Mouse (Mus musculus) kidney, postnatal 0 days (tissue): ENCODE measurements around the gene Mgarp. TPM values are rescaled to one million over a fixed set of nuclear protein-coding genes. Genes with fewer than 3 reads are reported as not detected.

Experiments used
- ATAC-seq: fragments of 200-750 bp; cut with Nextera tagmentation; replicated peaks from 2 replicates; pipeline ENCODE4 v1.8.0; 2017; ENCODE audit warnings: low read depth, moderate number of reproducible peaks, moderate TSS enrichment, moderate library complexity; ENCODE audit not compliant: low FRiP score
- DNase-seq: peaks from one replicate; pipeline ENCODE4 v3.0.0-alpha.2; 2016; ENCODE audit warnings: low spot score
- H3K27ac ChIP-seq: fragments of 300-500 bp; sonication (generic); 2 replicates; pipeline ENCODE4 v1.5.1; 2014; ENCODE audit warnings: mild to moderate bottlenecking
- H3K27me3 ChIP-seq: fragments of 300-500 bp; sonication (generic); 2 replicates; pipeline ENCODE4 v1.6.1; 2014; ENCODE audit warnings: low read length, mixed read lengths; ENCODE audit not compliant: insufficient read depth
- H3K36me3 ChIP-seq: fragments of 300-500 bp; sonication (generic); 2 replicates; pipeline ENCODE4 v1.6.1; 2014; ENCODE audit warnings: low read length, mixed read lengths; ENCODE audit not compliant: insufficient read depth
- H3K4me1 ChIP-seq: fragments of 300-500 bp; sonication (generic); replicated peaks from 2 replicates; pipeline ENCODE4 v1.6.1; 2014; ENCODE audit warnings: antibody characterized with exemption, low read length, mixed read lengths; ENCODE audit not compliant: insufficient read depth
- H3K4me2 ChIP-seq: fragments of 300-500 bp; sonication (generic); 2 replicates; pipeline ENCODE4 v1.6.1; 2014; ENCODE audit warnings: mild to moderate bottlenecking, low read length, moderate library complexity, mixed read lengths
- H3K4me3 ChIP-seq: fragments of 300-500 bp; sonication (generic); replicated peaks from 2 replicates; pipeline ENCODE4 v1.5.1; 2014; ENCODE audit warnings: low read depth, low read length
- H3K9ac ChIP-seq: fragments of 300-500 bp; sonication (generic); 2 replicates; pipeline ENCODE4 v1.6.1; 2014; ENCODE audit warnings: low read depth, low read length
- H3K9me3 ChIP-seq: fragments of 300-500 bp; sonication (generic); replicated peaks from 2 replicates; pipeline ENCODE4 v1.6.1; 2016; ENCODE audit warnings: low read length, inconsistent platforms, mixed read lengths
- CTCF ChIP-seq: IDR thresholded peaks from 2 replicates; pipeline ENCODE4 v1.5.1; 2016; ENCODE audit warnings: antibody characterized with exemption, low read depth, mild to moderate bottlenecking, moderate library complexity
- WGBS: fragments of 180-500 bp; shearing (Covaris S2); extraction: QIAGEN DNeasy Blood & Tissue Kit; methylation state at CpG from one replicate; pipeline ENCODE4 v1.1.7; 2014; 5-methylcytosine and 5-hydroxymethylcytosine counted together
- polyA plus RNA-seq: library from polyadenylated mRNA; unstranded; fragments of >200 nt; fragmentation: Nextera tagmentation; extraction: Ambion mirVana; gene quantifications from 2 replicates; pipeline ENCODE4 v1.2.1, GENCODE M21; 2015

Gene Mgarp
- polyA plus RNA-seq, 1 experiment from 2014 or later = 0.76 TPM

DNA sequence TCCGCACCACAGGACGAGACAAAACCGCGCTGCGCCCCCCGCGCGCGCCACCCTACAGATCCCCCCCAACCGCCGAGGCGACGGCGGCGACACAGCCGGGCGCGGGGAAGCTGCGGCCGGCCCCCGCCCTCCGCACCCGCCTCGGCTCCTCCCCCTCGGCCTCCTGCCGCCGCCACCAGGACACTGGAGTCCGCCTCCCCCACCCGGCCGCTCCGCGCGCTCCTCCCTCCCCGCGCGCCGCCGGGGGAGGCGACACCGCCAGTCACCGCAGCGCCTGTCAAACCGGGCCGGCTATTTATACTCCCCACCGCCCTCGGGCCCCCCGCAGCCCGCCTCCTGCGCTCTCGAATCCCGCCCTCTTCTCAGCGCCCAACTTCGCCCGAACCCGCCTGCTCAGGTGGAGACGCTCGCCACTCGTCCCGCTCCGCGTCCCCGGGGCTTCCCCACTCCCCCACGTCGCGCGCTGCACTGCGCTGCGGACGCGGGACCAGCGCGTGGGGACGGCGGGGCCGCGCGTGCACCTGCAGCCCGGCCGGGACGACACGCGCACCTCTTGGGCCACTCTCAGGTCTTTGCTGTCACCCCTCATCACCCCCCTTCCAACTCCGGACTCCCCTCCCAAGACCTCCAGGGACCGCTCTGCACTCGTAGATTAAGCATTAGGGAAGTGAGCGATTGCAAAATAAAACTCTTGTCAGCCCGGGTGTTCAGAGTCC lies 55.8 kb downstream of the Mgarp start, which contains the start of gene Elf2:
Gene Elf2 (minus strand): TSS at position 112 of the 716 bp plus-strand sequence.
- TF ChIP-seq CTCF = no peak
- peak within 1 kb of the TSS; percentile 97 for H3K27ac ChIP-seq
- peak within 1 kb of the TSS; percentile 94 for H3K4me3 ChIP-seq
- H3K4me1 ChIP-seq = no peaks in the 10 kb centered on the region
- ATAC-seq (peak; percentile 82), DNase-seq (peak; percentile 85)
- peak within 1 kb of the TSS; percentile 93 for H3K4me2 ChIP-seq
- no peaks in the 10 kb centered on the region for H3K9me3 ChIP-seq
- H3K36me3 ChIP-seq = no peaks in the 10 kb centered on the region
- no peaks in the 10 kb centered on the region for H3K27me3 ChIP-seq
- under 1% methylated on average over 69 of the region's 87 CpGs for WGBS
- peak within 1 kb of the TSS; percentile 96 for H3K9ac ChIP-seq

- DNase-seq (peak; percentile 61), ATAC-seq (peak; percentile 44)
- Histone ChIP-seq H3K4me3 (peak overlapping the region; percentile 94), H3K9ac (peak overlapping the region; percentile 96), H3K27ac (peak overlapping the region; percentile 97), H3K36me3 (no peaks in the 10 kb centered on the region), H3K4me1 (no peaks in the 10 kb centered on the region), H3K9me3 (no peaks in the 10 kb centered on the region), H3K4me2 (peak overlapping the region; percentile 93), H3K27me3 (no peaks in the 10 kb centered on the region)
- TF ChIP-seq CTCF = no peak
- WGBS = under 1% methylated on average over 93 of the region's 113 CpGs
Observed at GRCm38 (mm10) chr3:51339734-51340551, 56.6 kb downstream of the Mgarp start.

DNA sequence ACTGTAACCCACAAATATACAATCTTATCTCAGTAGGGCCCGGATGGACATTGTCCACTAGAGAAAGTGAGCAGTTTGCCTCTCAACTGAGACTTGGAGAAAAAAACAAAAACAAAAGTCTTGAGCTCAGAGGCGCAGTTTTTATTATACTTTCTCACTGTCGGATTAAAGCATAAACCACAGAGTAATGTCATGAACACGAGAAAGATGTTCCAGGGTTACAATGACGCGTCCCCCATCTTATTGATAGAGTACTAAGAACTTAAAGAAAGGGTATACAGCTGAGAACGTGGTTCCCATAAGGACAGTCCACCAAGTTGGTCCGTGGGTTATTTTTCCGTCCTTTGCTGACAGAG lies 57.2 kb downstream of the Mgarp start:
- 3% methylated on average over 9 of the region's 9 CpGs for WGBS
- Histone ChIP-seq H3K9me3 (no peaks in the 10 kb centered on the region), H3K4me1 (no peaks in the 10 kb centered on the region), H3K9ac (peak overlapping the region; percentile 96), H3K36me3 (no peaks in the 10 kb centered on the region), H3K4me2 (peak overlapping the region; percentile 93), H3K27me3 (no peaks in the 10 kb centered on the region), H3K4me3 (peak overlapping the region; percentile 94), H3K27ac (peak overlapping the region; percentile 97)
- DNase-seq (peak; percentile 25), ATAC-seq (no peak)
- TF ChIP-seq CTCF = no peak

Other genes with a start within 250 kb of the Mgarp start
- 6.0 and 7.1 TPM in 2 replicates for gene Noct, start 172.3 kb downstream of the Mgarp start, polyA plus RNA-seq
- 56.2 and 60.3 TPM in 2 replicates for gene Elf2, start 56.1 kb downstream of the Mgarp start, polyA plus RNA-seq
- 1,354 and 1,434 TPM in 2 replicates for gene Ndufc1, start 12.2 kb upstream of the Mgarp start, polyA plus RNA-seq
- gene Naa15, start 18.4 kb upstream of the Mgarp start, polyA plus RNA-seq = 26.5 and 26.6 TPM in 2 replicates
- gene Rab33b, start 87.2 kb upstream of the Mgarp start, polyA plus RNA-seq = 21.6 and 21.9 TPM in 2 replicates
- gene Setd7, start 164.1 kb upstream of the Mgarp start, polyA plus RNA-seq = 2.0 and 2.4 TPM in 2 replicates